ENCODE assay signal across 8 mouse cellular contexts in genomic region chr3:83273555-83274244, GRCm38 (mm10).
A peak's percentile ranks its signal among the peaks of the same experiment; 100 is the strongest.
DNase-seq lines count a peak whose midpoint lies in the region; ATAC-seq and TF ChIP-seq lines count a peak whose summit lies in the region.

No protein-coding gene starts in this region.

- peak overlapping the region; percentile 32; the same call in 1 of the 2 replicates for H3K4me2 ChIP-seq in embryonic facial prominence, embryonic 15.5 days (replicated peaks)
- H3K4me2 ChIP-seq in heart, embryonic 14.5 days (ENCODE audit: low read length): peak overlapping the region; percentile 71
- 0 out of 2 replicates have a peak overlapping the region, but pooled peaks have one; percentile 8 for H3K4me2 ChIP-seq in kidney, postnatal 0 days (ENCODE audit: low read length)
- peak overlapping the region; percentile 25 for H3K4me2 ChIP-seq in limb, embryonic 15.5 days
- H3K4me2 ChIP-seq in neural tube, embryonic 11.5 days (ENCODE audit: low read depth): no peak overlapping the region

- peak; percentile 32 to 35 for DNase-seq in B cell, adult 2 months
- DNase-seq in adrenal gland, postnatal 36 days: peak; percentile 52 to 62
- peak; percentile 91 for DNase-seq in kidney, postnatal 0 days (ENCODE audit: low spot score)
- DNase-seq in neural tube, embryonic 11.5 days (ENCODE audit: low spot score): peak; percentile 72
- DNase-seq in thymus, postnatal 14 days: peak; percentile 25

- peak; percentile 89 for TF ChIP-seq CTCF in kidney, postnatal 0 days (IDR thresholded peaks at IDR 0.05; ENCODE audit: low read depth)

- H3K4me3 ChIP-seq in embryonic facial prominence, embryonic 15.5 days (replicated peaks): no peak overlapping the region
- H3K4me3 ChIP-seq in heart, embryonic 14.5 days (ENCODE audit: control insufficient read depth in 1 of 2, insufficient read depth in 1 of 2, low read depth in 1 of 2, low read length in 2 of 2): peak overlapping the region; percentile 24 to 31
- no peak overlapping the region for H3K4me3 ChIP-seq in kidney, postnatal 0 days (replicated peaks; ENCODE audit: low read depth, low read length)
- no peak overlapping the region for H3K4me3 ChIP-seq in limb, embryonic 15.5 days
- no peak overlapping the region for H3K4me3 ChIP-seq in neural tube, embryonic 11.5 days (ENCODE audit: low read depth, low read length)

- 34% methylated on average over 19 of the region's 19 CpGs for WGBS in embryonic facial prominence, embryonic 15.5 days
- WGBS in heart, embryonic 14.5 days: 24% methylated on average over 19 of the region's 19 CpGs
- 40% methylated on average over 19 of the region's 19 CpGs for WGBS in kidney, postnatal 0 days
- WGBS in limb, embryonic 15.5 days: 38% methylated on average over 19 of the region's 19 CpGs
- WGBS in neural tube, embryonic 11.5 days: 40% methylated on average over 19 of the region's 19 CpGs

- no peaks in the 10 kb centered on the region for H3K9me3 ChIP-seq in embryonic facial prominence, embryonic 15.5 days (replicated peaks)
- H3K9me3 ChIP-seq in heart, embryonic 14.5 days (ENCODE audit: control insufficient read depth, low read length): no peaks in the 10 kb centered on the region
- H3K9me3 ChIP-seq in kidney, postnatal 0 days (replicated peaks; ENCODE audit: low read length): no peaks in the 10 kb centered on the region
- H3K9me3 ChIP-seq in limb, embryonic 15.5 days: no peaks in the 10 kb centered on the region
- no peaks in the 10 kb centered on the region for H3K9me3 ChIP-seq in neural tube, embryonic 11.5 days (ENCODE audit: control insufficient read depth, low read length)

- H3K36me3 ChIP-seq in embryonic facial prominence, embryonic 15.5 days: no peaks in the 10 kb centered on the region
- no peaks in the 10 kb centered on the region for H3K36me3 ChIP-seq in heart, embryonic 14.5 days (ENCODE audit: control insufficient read depth, insufficient read depth, low read length)
- H3K36me3 ChIP-seq in kidney, postnatal 0 days (ENCODE audit: insufficient read depth, low read length): no peaks in the 10 kb centered on the region
- H3K36me3 ChIP-seq in limb, embryonic 15.5 days: no peaks in the 10 kb centered on the region
- no peaks in the 10 kb centered on the region for H3K36me3 ChIP-seq in neural tube, embryonic 11.5 days (ENCODE audit: control insufficient read depth, insufficient read depth, low read length)

- H3K27ac ChIP-seq in embryonic facial prominence, embryonic 15.5 days (replicated peaks): no peak overlapping the region
- H3K27ac ChIP-seq in heart, embryonic 14.5 days (replicated peaks in 1 of 2; ENCODE audit: control insufficient read depth in 1 of 2, insufficient read depth in 1 of 2, low read depth in 2 of 2, low read length in 2 of 2): no peak overlapping the region
- H3K27ac ChIP-seq in kidney, postnatal 0 days: no peak overlapping the region
- no peak overlapping the region for H3K27ac ChIP-seq in limb, embryonic 15.5 days
- H3K27ac ChIP-seq in neural tube, embryonic 11.5 days (ENCODE audit: low read depth, low read length): no peak overlapping the region

- no peak for ATAC-seq in embryonic facial prominence, embryonic 15.5 days (ENCODE audit: insufficient number of reproducible peaks, low FRiP score, low TSS enrichment, low read depth)
- ATAC-seq in heart, embryonic 14.5 days (ENCODE audit: insufficient number of reproducible peaks, insufficient read depth, low FRiP score, low read depth): no peak
- ATAC-seq in kidney, postnatal 0 days (replicated peaks; ENCODE audit: low FRiP score, low read depth): 0 out of 2 replicates have a peak, but pooled peaks have one; percentile 40
- 0 out of 2 replicates have a peak, but pooled peaks have one; percentile 44 for ATAC-seq in limb, embryonic 15.5 days (ENCODE audit: insufficient number of reproducible peaks, low FRiP score, low TSS enrichment, low read depth)
- peak; percentile 53; the same call in 1 of the 2 replicates for ATAC-seq in neural tube, embryonic 11.5 days (ENCODE audit: insufficient read depth, low FRiP score, low TSS enrichment)

- H3K4me1 ChIP-seq in embryonic facial prominence, embryonic 15.5 days: peaks cover 5% of the 10 kb centered on the region; the same call in 1 of the 2 replicates
- peaks cover 5 to 9% of the 10 kb centered on the region in 2 experiments; a peak in 3 of 4 replicates for H3K4me1 ChIP-seq in heart, embryonic 14.5 days (ENCODE audit: control insufficient read depth in 2 of 2, insufficient read depth in 2 of 2, low read length in 2 of 2)
- H3K4me1 ChIP-seq in kidney, postnatal 0 days (replicated peaks; ENCODE audit: insufficient read depth, low read length): no peaks in the 10 kb centered on the region
- H3K4me1 ChIP-seq in limb, embryonic 15.5 days: peaks cover 8% of the 10 kb centered on the region
- no peaks in the 10 kb centered on the region for H3K4me1 ChIP-seq in neural tube, embryonic 11.5 days (ENCODE audit: control insufficient read depth, insufficient read depth, low read length)

- H3K27me3 ChIP-seq in embryonic facial prominence, embryonic 15.5 days: no peaks in the 10 kb centered on the region; the same call in 1 of the 2 replicates
- no peaks in the 10 kb centered on the region for H3K27me3 ChIP-seq in heart, embryonic 14.5 days (ENCODE audit: control insufficient read depth, insufficient read depth, low read length)
- no peaks in the 10 kb centered on the region for H3K27me3 ChIP-seq in kidney, postnatal 0 days (ENCODE audit: insufficient read depth, low read length)
- H3K27me3 ChIP-seq in limb, embryonic 15.5 days: no peaks in the 10 kb centered on the region
- no peaks in the 10 kb centered on the region for H3K27me3 ChIP-seq in neural tube, embryonic 11.5 days (ENCODE audit: control insufficient read depth, insufficient read depth, low read length)

- no peak overlapping the region for H3K9ac ChIP-seq in embryonic facial prominence, embryonic 15.5 days
- peak overlapping the region; percentile 32; the same call in 1 of the 2 replicates for H3K9ac ChIP-seq in heart, embryonic 14.5 days (ENCODE audit: low read length)
- H3K9ac ChIP-seq in kidney, postnatal 0 days (ENCODE audit: low read depth, low read length): no peak overlapping the region
- H3K9ac ChIP-seq in limb, embryonic 15.5 days: no peak overlapping the region
- H3K9ac ChIP-seq in neural tube, embryonic 11.5 days (ENCODE audit: low read length): no peak overlapping the region

Comparison
In these comparisons a context has a peak if more than half of its experiments do, and no peak if none do; other contexts are left out.
1. DNase-seq: peak in every context shown above with its lines; median percentile 91 in kidney, postnatal 0 days; 72 in neural tube, embryonic 11.5 days; 57 in adrenal gland, postnatal 36 days; 34 in B cell, adult 2 months; 25 in thymus, postnatal 14 days.
2. ATAC-seq: peak in kidney, postnatal 0 days (single experiment), limb, embryonic 15.5 days (single experiment) and neural tube, embryonic 11.5 days (single experiment); none in embryonic facial prominence, embryonic 15.5 days (single experiment) and heart, embryonic 14.5 days (single experiment).
3. H3K4me3 ChIP-seq: peak in heart, embryonic 14.5 days (2 of 2); none in embryonic facial prominence, embryonic 15.5 days (single experiment), kidney, postnatal 0 days (single experiment), limb, embryonic 15.5 days (single experiment) and neural tube, embryonic 11.5 days (single experiment).